Mouse (Mus musculus): ENCODE measurements around the gene Ranbp6. TPM values are rescaled to one million over a fixed set of nuclear protein-coding genes. Genes with fewer than 3 reads are reported as not detected.

Ranbp6 gene
- polyA plus RNA-seq (2015; fragmentation: Nextera tagmentation; extraction: Ambion mirVana): 13.7 TPM in 2 replicates

GRCm38 (mm10) chr19:29812581-29813460 is at the start of gene Ranbp6:
Ranbp6 (minus strand) TSS chr19:29812974.
- Histone ChIP-seq H3K4me1 (replicated peaks; ENCODE audit: control insufficient read depth, insufficient read depth, low read length) (peaks cover 5% of the 10 kb centered on the region), H3K27ac (ENCODE audit: low read length) (no peak within 1 kb of the TSS), H3K4me3 (ENCODE audit: low read length) (peak within 1 kb of the TSS; percentile 91), H3K36me3 (ENCODE audit: control insufficient read depth, insufficient read depth, low read length) (peaks cover 12% of the 10 kb centered on the region), H3K9me3 (ENCODE audit: control insufficient read depth, low read length) (no peaks in the 10 kb centered on the region), H3K4me2 (ENCODE audit: low read depth, low read length) (peak within 1 kb of the TSS; percentile 95), H3K27me3 (ENCODE audit: control insufficient read depth, insufficient read depth, low read depth, low read length) (peaks cover 5% of the 10 kb centered on the region; the same call in 1 of the 2 replicates), H3K9ac (ENCODE audit: low read length) (peak within 1 kb of the TSS; percentile 83)
- ATAC-seq (ENCODE audit: low read depth): peak; percentile 98
- under 1% methylated on average over 47 of the region's 47 CpGs for WGBS

- Histone ChIP-seq H3K4me1 (replicated peaks; ENCODE audit: control insufficient read depth, insufficient read depth, low read length) (no peaks in the 10 kb centered on the region), H3K9me3 (ENCODE audit: control insufficient read depth, low read length) (no peaks in the 10 kb centered on the region), H3K9ac (ENCODE audit: low read length) (no peak overlapping the region), H3K4me2 (ENCODE audit: low read depth, low read length) (no peak overlapping the region), H3K4me3 (ENCODE audit: low read length) (no peak overlapping the region), H3K27me3 (ENCODE audit: control insufficient read depth, insufficient read depth, low read depth, low read length) (no peaks in the 10 kb centered on the region), H3K27ac (ENCODE audit: low read length) (no peak overlapping the region), H3K36me3 (ENCODE audit: control insufficient read depth, insufficient read depth, low read length) (no peaks in the 10 kb centered on the region)
- ATAC-seq (ENCODE audit: low read depth): no peak
- WGBS: 83% methylated on average over 4 of the region's 4 CpGs
Observed at GRCm38 (mm10) chr19:29860816-29861215, 48.0 kb upstream of the Ranbp6 start.

- no peak overlapping the region for H3K27ac ChIP-seq (ENCODE audit: low read length)
- no peaks in the 10 kb centered on the region for H3K36me3 ChIP-seq (ENCODE audit: control insufficient read depth, insufficient read depth, low read length)
- no peak overlapping the region for H3K4me2 ChIP-seq (ENCODE audit: low read depth, low read length)
- no peaks in the 10 kb centered on the region for H3K4me1 ChIP-seq (replicated peaks; ENCODE audit: control insufficient read depth, insufficient read depth, low read length)
- no peak overlapping the region for H3K4me3 ChIP-seq (ENCODE audit: low read length)
- no peaks in the 10 kb centered on the region for H3K27me3 ChIP-seq (ENCODE audit: control insufficient read depth, insufficient read depth, low read depth, low read length)
- WGBS: 81% methylated on average over 5 of the region's 5 CpGs
- ATAC-seq (ENCODE audit: low read depth): no peak
- no peaks in the 10 kb centered on the region for H3K9me3 ChIP-seq (ENCODE audit: control insufficient read depth, low read length)
- H3K9ac ChIP-seq (ENCODE audit: low read length): no peak overlapping the region
Observed at GRCm38 (mm10) chr19:29857267-29857666, 44.5 kb upstream of the Ranbp6 start.

GRCm38 (mm10) chr19:29853711-29854110 is 40.9 kb upstream of the Ranbp6 start:
- Histone ChIP-seq H3K27me3 (ENCODE audit: control insufficient read depth, insufficient read depth, low read depth, low read length) (no peaks in the 10 kb centered on the region), H3K27ac (ENCODE audit: low read length) (no peak overlapping the region), H3K4me2 (ENCODE audit: low read depth, low read length) (no peak overlapping the region), H3K4me1 (replicated peaks; ENCODE audit: control insufficient read depth, insufficient read depth, low read length) (no peaks in the 10 kb centered on the region), H3K9ac (ENCODE audit: low read length) (no peak overlapping the region), H3K4me3 (ENCODE audit: low read length) (no peak overlapping the region), H3K36me3 (ENCODE audit: control insufficient read depth, insufficient read depth, low read length) (no peaks in the 10 kb centered on the region), H3K9me3 (ENCODE audit: control insufficient read depth, low read length) (no peaks in the 10 kb centered on the region)
- 89% methylated on average over 5 of the region's 5 CpGs for WGBS
- no peak for ATAC-seq (ENCODE audit: low read depth)

- 47% methylated on average over 12 of the region's 12 CpGs for WGBS
- Histone ChIP-seq H3K9ac (ENCODE audit: low read length) (no peak overlapping the region), H3K27ac (ENCODE audit: low read length) (no peak overlapping the region), H3K9me3 (ENCODE audit: control insufficient read depth, low read length) (no peaks in the 10 kb centered on the region), H3K4me3 (ENCODE audit: low read length) (no peak overlapping the region), H3K36me3 (ENCODE audit: control insufficient read depth, insufficient read depth, low read length) (no peaks in the 10 kb centered on the region), H3K4me1 (replicated peaks; ENCODE audit: control insufficient read depth, insufficient read depth, low read length) (no peaks in the 10 kb centered on the region), H3K4me2 (ENCODE audit: low read depth, low read length) (no peak overlapping the region), H3K27me3 (ENCODE audit: control insufficient read depth, insufficient read depth, low read depth, low read length) (no peaks in the 10 kb centered on the region)
- ATAC-seq (ENCODE audit: low read depth): no peak
Observed at GRCm38 (mm10) chr19:29851036-29851690, 38.4 kb upstream of the Ranbp6 start.

GRCm38 (mm10) chr19:29849924-29850551 is 37.3 kb upstream of the Ranbp6 start:
- no peaks in the 10 kb centered on the region for H3K27me3 ChIP-seq (ENCODE audit: control insufficient read depth, insufficient read depth, low read depth, low read length)
- no peak overlapping the region for H3K4me3 ChIP-seq (ENCODE audit: low read length)
- no peaks in the 10 kb centered on the region for H3K36me3 ChIP-seq (ENCODE audit: control insufficient read depth, insufficient read depth, low read length)
- no peaks in the 10 kb centered on the region for H3K9me3 ChIP-seq (ENCODE audit: control insufficient read depth, low read length)
- 78% methylated on average over 11 of the region's 11 CpGs for WGBS
- H3K9ac ChIP-seq (ENCODE audit: low read length): no peak overlapping the region
- H3K4me1 ChIP-seq (replicated peaks; ENCODE audit: control insufficient read depth, insufficient read depth, low read length): no peaks in the 10 kb centered on the region
- H3K4me2 ChIP-seq (ENCODE audit: low read depth, low read length): no peak overlapping the region
- no peak for ATAC-seq (ENCODE audit: low read depth)
- no peak overlapping the region for H3K27ac ChIP-seq (ENCODE audit: low read length)

- Histone ChIP-seq H3K9ac (ENCODE audit: low read length) (no peak overlapping the region), H3K27ac (ENCODE audit: low read length) (no peak overlapping the region), H3K36me3 (ENCODE audit: control insufficient read depth, insufficient read depth, low read length) (no peaks in the 10 kb centered on the region), H3K27me3 (ENCODE audit: control insufficient read depth, insufficient read depth, low read depth, low read length) (no peaks in the 10 kb centered on the region), H3K4me3 (ENCODE audit: low read length) (no peak overlapping the region), H3K4me1 (replicated peaks; ENCODE audit: control insufficient read depth, insufficient read depth, low read length) (no peaks in the 10 kb centered on the region; the same call in 1 of the 2 replicates), H3K9me3 (ENCODE audit: control insufficient read depth, low read length) (no peaks in the 10 kb centered on the region), H3K4me2 (ENCODE audit: low read depth, low read length) (no peak overlapping the region)
- no peak for ATAC-seq (ENCODE audit: low read depth)
- WGBS: 67% methylated on average over 12 of the region's 12 CpGs
Observed at GRCm38 (mm10) chr19:29844036-29844661, 31.4 kb upstream of the Ranbp6 start.

GRCm38 (mm10) chr19:29843641-29844035 is 30.9 kb upstream of the Ranbp6 start:
- no peaks in the 10 kb centered on the region for H3K9me3 ChIP-seq (ENCODE audit: control insufficient read depth, low read length)
- whole genome bisulfite sequencing: 29% methylated on average over 5 of the region's 5 CpGs

More at GRCm38 (mm10) chr19:29843641-29844035, 30.9 kb upstream of the Ranbp6 start:
- Histone ChIP-seq H3K4me3 (ENCODE audit: low read length) (no peak overlapping the region), H3K4me1 (replicated peaks; ENCODE audit: control insufficient read depth, insufficient read depth, low read length) (no peaks in the 10 kb centered on the region; the same call in 1 of the 2 replicates), H3K9ac (ENCODE audit: low read length) (no peak overlapping the region), H3K27ac (ENCODE audit: low read length) (no peak overlapping the region), H3K4me2 (ENCODE audit: low read depth, low read length) (no peak overlapping the region), H3K27me3 (ENCODE audit: control insufficient read depth, insufficient read depth, low read depth, low read length) (no peaks in the 10 kb centered on the region), H3K36me3 (ENCODE audit: control insufficient read depth, insufficient read depth, low read length) (no peaks in the 10 kb centered on the region)
- ATAC-seq (ENCODE audit: low read depth): 0 out of 2 replicates have a peak, but pooled peaks have one; percentile 28
